Mouse (Mus musculus): ENCODE data around the gene Cyth4.

GRCm38 (mm10) chr15:78588900-78589299 lies 7.9 kb upstream of the Cyth4 start:
- no peak for TF ChIP-seq CTCF (IDR thresholded peaks at IDR 0.05; ENCODE audit: extremely low read depth, insufficient read depth, low read length)
- no peak for TF ChIP-seq POLR2A (IDR thresholded peaks at IDR 0.05; ENCODE audit: extremely low read depth, insufficient read depth, low read length)

Measured in cortical plate, adult 2 months (tissue).